Mouse (Mus musculus): ENCODE measurements around the gene Olfr1151.

DNA sequence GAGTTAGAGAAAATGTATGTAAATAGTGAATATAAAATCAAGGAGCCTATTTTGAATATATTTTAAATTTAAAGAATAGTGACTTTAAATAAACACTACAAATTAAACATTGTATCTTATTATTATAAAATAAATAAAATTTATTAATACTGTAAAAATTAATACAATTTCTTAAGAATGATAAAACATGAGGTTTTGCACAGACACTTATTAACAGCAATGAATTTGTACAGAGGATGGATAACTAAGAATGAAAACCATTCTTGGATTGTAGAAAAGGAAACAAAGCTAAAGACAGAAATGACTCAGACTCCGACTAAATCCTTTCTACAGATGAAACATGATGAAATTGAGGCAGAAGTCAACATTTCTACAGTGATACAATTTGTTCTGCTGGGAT lies 46.1 kb upstream of the Olfr1151 start, which contains the start of gene Olfr1145:
- no peak for TF ChIP-seq CTCF (IDR thresholded peaks at IDR 0.05; ENCODE audit: low read depth)
- no peak for TF ChIP-seq EP300 (IDR thresholded peaks at IDR 0.05; ENCODE audit: low read depth)

Measured in heart, postnatal 0 days (tissue).